Mouse (Mus musculus): ENCODE measurements around the gene Sh3gl2.

Gene Sh3gl2

DNA sequence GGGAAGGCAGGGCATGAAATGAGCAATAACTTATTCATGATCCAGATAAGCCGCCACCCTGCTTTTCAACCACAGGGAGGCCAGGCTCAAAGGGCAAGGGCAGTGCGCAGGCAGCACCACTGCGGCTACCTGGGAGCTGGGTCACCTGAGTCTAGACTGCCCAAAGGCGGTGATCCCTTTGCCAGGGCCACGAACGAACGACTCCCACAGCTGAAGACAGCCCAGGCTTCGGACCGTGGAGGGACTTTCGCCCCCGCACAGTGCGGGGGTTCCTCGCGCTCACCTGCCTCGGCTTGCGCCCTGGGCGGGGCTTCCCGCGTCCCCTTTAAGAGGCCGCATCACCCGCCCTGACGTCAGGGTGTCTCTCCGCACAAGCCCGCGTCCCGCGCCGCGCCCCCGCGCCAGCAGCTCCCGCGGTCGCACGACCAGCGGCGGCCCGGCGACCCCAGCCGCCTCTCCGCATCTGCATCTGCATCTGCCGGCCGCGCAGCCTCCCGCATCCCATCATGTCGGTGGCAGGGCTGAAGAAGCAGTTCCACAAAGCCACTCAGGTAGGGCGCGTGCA is at the start of gene Sh3gl2:
Sh3gl2 (plus strand) TSS at position 56 of the 565 bp plus-strand sequence.
- ATAC-seq (ENCODE audit: insufficient number of reproducible peaks, low FRiP score, low TSS enrichment): peak; percentile 75

GRCm38 (mm10) chr4:85161156-85161555 is 43.8 kb upstream of the Sh3gl2 start:
- ATAC-seq (ENCODE audit: insufficient number of reproducible peaks, low FRiP score, low TSS enrichment): no peak

DNA sequence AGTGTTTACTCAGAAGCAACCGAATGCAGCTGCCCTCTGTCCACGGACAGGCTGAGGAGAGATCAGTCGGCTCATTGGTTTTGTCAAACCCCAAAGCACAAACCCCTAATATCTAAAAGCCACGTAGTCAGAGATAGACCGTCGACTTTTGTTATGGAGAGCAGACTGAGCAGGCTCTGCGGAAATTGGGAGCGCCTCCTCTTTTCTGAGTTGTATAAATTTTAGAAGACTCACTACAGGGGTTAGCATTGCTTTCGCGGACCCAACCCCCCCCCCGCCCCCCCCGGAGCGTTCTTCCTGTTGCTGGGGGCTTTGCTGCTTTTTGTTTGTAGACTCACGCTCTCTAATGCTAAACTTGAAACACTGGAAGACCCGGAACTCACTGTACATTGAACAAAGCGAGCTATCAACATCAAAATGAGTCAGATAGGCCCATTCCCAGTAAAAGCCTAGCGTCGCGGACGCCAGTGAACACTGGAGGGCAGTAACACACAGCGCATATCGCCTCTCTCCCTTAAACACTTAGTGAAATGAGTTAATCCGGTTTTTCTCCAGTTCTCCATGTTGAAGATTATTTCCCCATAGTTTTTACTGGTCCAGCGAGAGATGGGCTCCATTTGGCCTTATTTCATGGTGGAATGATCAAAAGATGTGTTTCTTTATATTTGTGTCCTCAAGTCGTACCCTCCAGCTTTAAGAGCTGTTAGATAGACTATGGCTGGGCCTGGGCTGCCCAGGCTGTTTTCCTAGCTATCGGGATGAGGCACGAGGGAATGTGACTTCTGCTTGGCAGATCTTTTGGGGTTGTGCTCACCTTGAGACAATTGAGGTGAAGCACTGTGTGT is 42.2 kb upstream of the Sh3gl2 start:
- ATAC-seq (ENCODE audit: insufficient number of reproducible peaks, low FRiP score, low TSS enrichment): peak; percentile 69

GRCm38 (mm10) chr4:85163313-85163615 is 41.7 kb upstream of the Sh3gl2 start:
- peak; percentile 85 for ATAC-seq (ENCODE audit: insufficient number of reproducible peaks, low FRiP score, low TSS enrichment)

- ATAC-seq (ENCODE audit: insufficient number of reproducible peaks, low FRiP score, low TSS enrichment): peak; percentile 57
These were observed 36.9 kb upstream of the Sh3gl2 start for GRCm38 (mm10) chr4:85168001-85168400.

- no peak for ATAC-seq (ENCODE audit: insufficient number of reproducible peaks, low FRiP score, low TSS enrichment)
These were observed 29.5 kb upstream of the Sh3gl2 start for GRCm38 (mm10) chr4:85175466-85175865.

DNA sequence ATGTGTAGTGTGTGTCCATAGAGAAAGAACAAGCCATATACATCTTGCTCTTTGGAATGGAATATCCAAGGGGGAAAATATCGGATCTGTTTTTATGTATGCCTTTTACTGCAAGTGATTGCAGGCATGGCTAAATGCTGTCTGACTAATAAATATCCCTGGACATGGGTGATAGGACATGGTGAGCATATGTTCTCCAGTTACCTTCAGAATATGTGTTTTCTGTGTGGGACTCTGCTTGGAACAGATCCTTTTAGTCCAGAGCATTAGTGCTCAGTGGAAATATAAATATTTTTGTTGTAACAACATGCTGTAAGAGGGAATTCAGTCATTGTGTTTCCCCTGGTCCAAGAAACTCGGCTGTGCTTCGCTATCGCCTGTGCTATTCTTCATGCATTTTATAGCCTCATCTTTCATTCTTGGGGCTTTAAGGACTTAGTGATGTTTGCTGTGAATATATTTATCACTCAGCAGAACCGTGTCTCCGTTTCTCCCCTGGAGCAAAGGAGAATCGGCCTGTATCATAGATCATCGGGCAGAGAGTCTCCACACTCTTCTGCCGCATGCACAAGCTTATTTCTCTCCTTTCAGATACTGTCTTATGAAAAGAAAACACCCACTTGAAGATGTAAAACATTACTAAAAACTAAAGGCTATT is 26.4 kb upstream of the Sh3gl2 start:
- ATAC-seq (ENCODE audit: insufficient number of reproducible peaks, low FRiP score, low TSS enrichment): no peak

- ATAC-seq (ENCODE audit: insufficient number of reproducible peaks, low FRiP score, low TSS enrichment): no peak; the same call in 1 of the 2 replicates
These were observed 18.9 kb upstream of the Sh3gl2 start for GRCm38 (mm10) chr4:85186011-85186410.

GRCm38 (mm10) chr4:85196201-85196600 is 8.7 kb upstream of the Sh3gl2 start:
- no peak for ATAC-seq (ENCODE audit: insufficient number of reproducible peaks, low FRiP score, low TSS enrichment)

GRCm38 (mm10) chr4:85198431-85198830 is 6.5 kb upstream of the Sh3gl2 start:
- ATAC-seq (ENCODE audit: insufficient number of reproducible peaks, low FRiP score, low TSS enrichment): no peak

GRCm38 (mm10) chr4:85202582-85202981 is 2.3 kb upstream of the Sh3gl2 start:
- ATAC-seq (ENCODE audit: insufficient number of reproducible peaks, low FRiP score, low TSS enrichment): no peak

GRCm38 (mm10) chr4:85205636-85206211 is 798 bp downstream of the Sh3gl2 start:
- peak; percentile 41 for ATAC-seq (ENCODE audit: insufficient number of reproducible peaks, low FRiP score, low TSS enrichment)

DNA sequence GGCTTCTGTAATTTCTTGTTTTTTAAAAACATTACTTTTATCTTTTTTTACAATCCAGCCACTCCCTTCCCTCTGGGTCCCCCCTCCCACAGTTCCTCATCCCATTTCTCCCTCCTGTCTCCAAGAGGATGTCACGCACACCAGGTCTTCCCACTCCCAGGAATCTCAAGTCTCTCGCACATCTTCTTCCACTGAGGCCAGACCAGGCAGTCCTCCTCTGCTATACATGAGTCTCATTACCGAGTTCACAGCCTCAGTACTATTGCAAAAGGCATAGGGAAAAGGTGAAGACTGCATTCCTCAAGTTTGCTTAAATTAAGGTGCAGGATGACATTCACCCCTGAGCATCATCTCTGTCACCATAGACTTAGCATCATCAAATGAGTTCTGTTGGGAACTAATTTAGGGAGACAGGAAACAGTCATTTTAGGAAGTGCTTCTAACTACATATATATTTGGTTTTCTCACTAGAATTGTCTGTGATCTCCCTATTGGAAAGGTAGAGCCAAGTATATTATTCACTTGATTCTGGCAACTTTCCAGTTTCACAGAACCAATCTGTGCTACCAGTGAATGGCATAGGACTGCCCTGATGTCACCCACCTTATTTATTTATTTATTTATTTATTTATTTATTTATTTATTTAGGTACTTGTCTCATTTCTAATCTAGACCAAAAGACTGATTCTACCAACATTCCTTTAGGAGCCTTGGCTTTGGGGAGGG is 1.9 kb downstream of the Sh3gl2 start:
- no peak for ATAC-seq (ENCODE audit: insufficient number of reproducible peaks, low FRiP score, low TSS enrichment)

DNA sequence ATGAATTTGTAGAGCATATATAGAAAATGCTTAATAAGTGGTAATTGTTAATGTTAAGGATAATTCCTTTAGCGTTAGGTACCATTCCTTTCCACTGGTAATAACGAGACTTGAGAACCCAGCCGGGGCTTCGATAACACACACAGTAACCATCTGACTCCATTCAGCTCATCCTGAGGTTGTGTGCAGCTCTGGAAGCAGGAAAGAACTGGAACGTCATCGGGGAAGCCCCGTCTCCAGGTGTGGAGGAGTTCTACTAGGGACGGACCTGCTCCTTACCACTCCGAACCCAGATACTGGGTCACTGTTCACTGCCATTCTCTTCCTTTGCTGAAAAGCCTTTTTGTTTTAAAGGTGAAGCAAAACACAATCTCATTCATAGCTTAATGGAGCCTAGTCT is 2.6 kb downstream of the Sh3gl2 start:
- no peak for ATAC-seq (ENCODE audit: insufficient number of reproducible peaks, low FRiP score, low TSS enrichment)

GRCm38 (mm10) chr4:85208531-85208930 is 3.6 kb downstream of the Sh3gl2 start:
- no peak for ATAC-seq (ENCODE audit: insufficient number of reproducible peaks, low FRiP score, low TSS enrichment)

GRCm38 (mm10) chr4:85210953-85211352 is 6.0 kb downstream of the Sh3gl2 start:
- peak; percentile 56; the same call in 1 of the 2 replicates for ATAC-seq (ENCODE audit: insufficient number of reproducible peaks, low FRiP score, low TSS enrichment)

- ATAC-seq (ENCODE audit: insufficient number of reproducible peaks, low FRiP score, low TSS enrichment): no peak
These were observed 12.1 kb downstream of the Sh3gl2 start for GRCm38 (mm10) chr4:85217003-85217402.

- ATAC-seq (ENCODE audit: insufficient number of reproducible peaks, low FRiP score, low TSS enrichment): no peak
These were observed 17.8 kb downstream of the Sh3gl2 start for GRCm38 (mm10) chr4:85222716-85223115.

DNA sequence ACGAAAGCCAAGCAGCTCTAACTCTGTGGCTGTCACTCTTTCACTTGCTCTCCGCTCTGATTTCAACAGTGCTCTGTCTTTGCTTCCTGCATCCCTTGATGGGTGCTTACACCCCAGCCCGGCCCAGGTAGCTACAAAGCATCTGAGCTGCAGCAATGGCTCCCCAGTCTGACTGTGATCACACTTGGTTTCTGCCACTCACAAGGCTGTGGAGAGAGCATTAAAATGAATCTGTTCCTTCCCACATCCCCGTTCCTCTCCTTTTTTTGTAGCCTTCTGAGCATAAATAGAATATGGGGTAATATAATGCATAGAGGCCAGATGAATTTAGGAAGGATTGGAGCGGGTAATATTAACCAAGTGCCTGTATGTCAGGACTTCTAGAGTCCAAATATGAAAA is 21.8 kb downstream of the Sh3gl2 start:
- no peak for ATAC-seq (ENCODE audit: insufficient number of reproducible peaks, low FRiP score, low TSS enrichment)
